Mouse (Mus musculus) adipose tissue, adult 10 weeks (tissue): Measurements from ENCODE around the gene Txlna. TPM values are rescaled to one million over a fixed set of nuclear protein-coding genes. Genes with fewer than 3 reads are reported as not detected.

Experiments used
- polyA plus RNA-seq: library from polyadenylated mRNA; stranded (reverse); fragments of 350-450 nt; fragmentation: Illumina TruSeq; extraction: RNeasy Lipid Tissue Mini Kit (QIAGEN cat#74804); gene quantifications from one replicate; pipeline ENCODE4 v1.2.3, GENCODE M21; 2014; ENCODE audit warnings: low read depth, low replicate concordance

Txlna gene
- polyA plus RNA-seq = 38.5 TPM

GRCm38 (mm10) chr4:129640638-129641467 lies at the start of gene Txlna:
TSS of gene Txlna (minus strand) at chr4:129641065.

GRCm38 (mm10) chr4:129672083-129672877 lies 31.4 kb upstream of the Txlna start, which contains the start of gene Kpna6:
TSS of gene Kpna6 (minus strand) at chr4:129672767.

DNA sequence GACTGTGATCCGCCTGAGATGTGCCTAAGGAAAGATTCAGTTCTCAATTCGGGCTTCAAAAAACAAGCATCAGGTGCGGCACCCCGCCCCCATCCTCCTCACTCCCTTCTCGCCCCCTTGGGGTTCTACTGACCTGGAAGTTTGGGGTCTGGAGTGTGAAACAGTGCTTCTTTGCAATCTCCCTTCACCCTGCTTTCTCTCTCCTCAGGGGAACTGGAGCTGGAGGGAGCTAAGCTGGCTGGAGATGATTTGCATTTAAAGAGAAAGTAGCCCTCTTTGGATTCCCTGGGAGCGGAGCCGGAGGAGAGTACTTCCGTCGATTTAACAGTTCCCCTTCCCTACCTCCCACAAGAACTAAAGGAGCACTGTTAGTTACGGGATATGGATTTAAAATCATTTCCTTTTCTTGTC lies 17.2 kb downstream of the Txlna start, which contains the start of gene Ccdc28b:
Gene Ccdc28b (minus strand): TSS at position 267 of the 411 bp plus-strand sequence.

GRCm38 (mm10) chr4:129618786-129619691 lies 21.8 kb downstream of the Txlna start, which contains the start of gene Iqcc:
TSS of gene Iqcc (minus strand) at chr4:129619099.

GRCm38 (mm10) chr4:129614093-129614492 lies 26.8 kb downstream of the Txlna start, which contains the start of gene Dcdc2b:
TSS of gene Dcdc2b (minus strand) at chr4:129614257.

GRCm38 (mm10) chr4:129600233-129601158 lies 40.4 kb downstream of the Txlna start, which contains the start of the genes Eif3i and Tmem234:
TSS of gene Eif3i (minus strand) at chr4:129600648.
TSS of gene Tmem234 (plus strand) at chr4:129600668.

DNA sequence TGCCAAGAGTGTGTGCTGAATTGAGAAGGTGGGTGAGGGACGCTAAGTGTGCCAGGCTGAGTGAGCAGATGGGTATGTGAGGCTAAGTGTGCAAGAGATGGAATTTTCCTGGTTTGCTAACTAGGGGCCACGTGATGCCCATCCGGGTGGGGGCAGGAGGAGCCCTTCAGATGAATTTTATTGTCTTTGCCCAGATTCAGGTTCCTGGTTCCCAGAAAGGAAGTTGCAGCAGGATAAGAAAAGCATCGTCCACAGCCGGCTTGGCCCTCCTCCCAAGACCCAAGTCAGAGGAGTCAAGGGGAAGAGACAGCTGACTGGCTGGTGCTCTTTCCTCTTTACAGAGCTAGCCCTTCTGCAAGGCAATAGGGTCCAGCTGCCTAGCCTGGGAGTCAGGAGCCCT lies 62.4 kb downstream of the Txlna start, which contains the start of gene Fam167b:
Gene Fam167b (minus strand): TSS at position 84 of the 400 bp plus-strand sequence.

Other genes with a start within 250 kb of the Txlna start
- gene Zbtb8b, start 200.2 kb downstream of the Txlna start, polyA plus RNA-seq = 1.8 TPM
- 44.2 TPM for gene Bsdc1, start 179.5 kb downstream of the Txlna start, polyA plus RNA-seq
- gene Tssk3, start 150.0 kb downstream of the Txlna start, polyA plus RNA-seq = 7.4 TPM
- gene Fam229a, start 149.9 kb downstream of the Txlna start, polyA plus RNA-seq = 11.9 TPM
- gene Marcksl1, start 127.5 kb downstream of the Txlna start, polyA plus RNA-seq = 50.9 TPM
- 73.0 TPM for gene Hdac1, start 98.4 kb downstream of the Txlna start, polyA plus RNA-seq
- 1.5 TPM for gene Lck, start 67.4 kb downstream of the Txlna start, polyA plus RNA-seq
- gene Fam167b, start 62.5 kb downstream of the Txlna start, polyA plus RNA-seq = 2.7 TPM
- gene Eif3i, start 40.4 kb downstream of the Txlna start, polyA plus RNA-seq = 259 TPM
- gene Tmem234, start 40.4 kb downstream of the Txlna start, polyA plus RNA-seq = 210 TPM
- 5.0 TPM for gene Dcdc2b, start 26.8 kb downstream of the Txlna start, polyA plus RNA-seq
- 36.2 TPM for gene Iqcc, start 22.0 kb downstream of the Txlna start, polyA plus RNA-seq
- gene Ccdc28b, start 17.1 kb downstream of the Txlna start, polyA plus RNA-seq = 41.8 TPM
- gene Kpna6, start 31.7 kb upstream of the Txlna start, polyA plus RNA-seq = 35.5 TPM
- gene Tmem39b, start 55.8 kb upstream of the Txlna start, polyA plus RNA-seq = 11.9 TPM
- 39.9 TPM for gene Khdrbs1, start 101.2 kb upstream of the Txlna start, polyA plus RNA-seq
- gene Ptp4a2, start 170.2 kb upstream of the Txlna start, polyA plus RNA-seq = 146 TPM